ENCODE assay signal across 8 mouse cellular contexts in the genomic region with DNA sequence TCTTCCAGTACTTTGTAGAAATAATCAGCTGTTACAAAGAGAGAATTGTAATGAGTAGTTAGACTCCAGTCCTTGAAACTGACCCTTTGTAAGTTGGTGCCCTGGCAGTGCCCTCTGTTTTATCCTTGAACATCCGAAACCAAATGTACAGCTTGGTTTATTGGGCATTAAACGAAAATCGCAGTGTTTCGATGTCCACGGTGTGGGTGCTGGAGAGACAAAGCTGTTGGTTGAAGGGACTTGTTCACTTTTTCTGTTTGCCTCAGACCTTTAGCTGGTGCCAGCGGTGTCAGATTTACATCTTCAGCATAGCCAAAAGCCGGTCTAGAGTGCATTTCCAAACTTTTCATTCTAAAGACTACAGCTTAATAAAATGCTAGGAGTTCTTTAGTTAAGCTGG. TPM values are rescaled to one million over a fixed set of nuclear protein-coding genes. Genes with fewer than 3 reads are reported as not detected.
A peak's percentile ranks its signal among the peaks of the same experiment; 100 is the strongest.
DNase-seq lines count a peak whose midpoint lies in the region; ATAC-seq and TF ChIP-seq lines count a peak whose summit lies in the region.

No protein-coding gene starts in this region.

- WGBS in heart, postnatal 0 days = 13% methylated on average over 7 of the region's 7 CpGs
- WGBS in midbrain, embryonic 10.5 days = 25% methylated on average over 7 of the region's 7 CpGs

- DNase-seq in kidney, adult 18-20 months = peak; percentile 8
- no peak for DNase-seq in kidney, postnatal 10 days
- DNase-seq in heart, postnatal 0 days (ENCODE audit: low spot score) = peak; percentile 41
- DNase-seq in midbrain, embryonic 10.5 days (ENCODE audit: low spot score) = peak; percentile 16
- DNase-seq in urinary bladder, postnatal 25 days (ENCODE audit: low spot score) = no peak
- DNase-seq in thymus, postnatal 14 days = no peak
- DNase-seq in thymus, postnatal 36 days = no peak

- peaks cover 3% of the 10 kb centered on the region for H3K4me1 ChIP-seq in brown adipose tissue, adult 24 weeks (ENCODE audit: control insufficient read depth, insufficient read depth, insufficient read length, low read length)
- H3K4me1 ChIP-seq in heart, postnatal 0 days (ENCODE audit: control insufficient read depth, insufficient read depth) = 0 out of 2 replicates have a peak, but pooled peaks cover 3% of the 10 kb centered on the region
- peaks cover 55% of the 10 kb centered on the region for H3K4me1 ChIP-seq in midbrain, embryonic 10.5 days

- no peaks in the 10 kb centered on the region for H3K27me3 ChIP-seq in heart, postnatal 0 days (ENCODE audit: control insufficient read depth, insufficient read depth, low read length)
- no peaks in the 10 kb centered on the region for H3K27me3 ChIP-seq in midbrain, embryonic 10.5 days (ENCODE audit: low read depth, poor library complexity, severe bottlenecking)

- no peak for ATAC-seq in heart, postnatal 0 days (ENCODE audit: insufficient read depth, low read depth)

- no peaks in the 10 kb centered on the region for H3K9me3 ChIP-seq in heart, postnatal 0 days (replicated peaks; ENCODE audit: control insufficient read depth, low read length)
- no peaks in the 10 kb centered on the region for H3K9me3 ChIP-seq in midbrain, embryonic 10.5 days (replicated peaks)

- no peaks in the 10 kb centered on the region for H3K36me3 ChIP-seq in heart, postnatal 0 days (replicated peaks; ENCODE audit: control insufficient read depth, insufficient read depth, low read length)
- no peaks in the 10 kb centered on the region for H3K36me3 ChIP-seq in midbrain, embryonic 10.5 days

- H3K27ac ChIP-seq in brown adipose tissue, adult 24 weeks (replicated peaks; ENCODE audit: low read depth, low read length) = peak overlapping the region; percentile 68
- peak overlapping the region; percentile 96 for H3K27ac ChIP-seq in heart, postnatal 0 days (ENCODE audit: low read depth)
- H3K27ac ChIP-seq in midbrain, embryonic 10.5 days (replicated peaks) = no peak overlapping the region

- peak overlapping the region; percentile 61 for H3K4me3 ChIP-seq in brown adipose tissue, adult 24 weeks (ENCODE audit: insufficient read depth, low read depth, low read length)
- peak overlapping the region; percentile 81 for H3K4me3 ChIP-seq in heart, postnatal 0 days (ENCODE audit: low read depth, low read length)
- peak overlapping the region; percentile 80 for H3K4me3 ChIP-seq in midbrain, embryonic 10.5 days

- TF ChIP-seq EP300 in heart, postnatal 0 days (IDR thresholded peaks at IDR 0.05; ENCODE audit: low read depth) = no peak

- TF ChIP-seq CTCF in heart, postnatal 0 days (IDR thresholded peaks at IDR 0.05; ENCODE audit: low read depth) = no peak

- H3K9ac ChIP-seq in heart, postnatal 0 days (replicated peaks; ENCODE audit: low read depth, low read length) = peak overlapping the region; percentile 88

- peak overlapping the region; percentile 72 for H3K4me2 ChIP-seq in heart, postnatal 0 days (ENCODE audit: low read depth, low read length)

RNA-seq across cellular contexts. Expression of gene Homer1, which starts 6.2 kb away (rescaled TPM):
- polyA plus RNA-seq in brown adipose tissue, adult 24 weeks (2012; ENCODE audit: insufficient read depth, insufficient read length, missing spikeins) = 11.8 and 13.8 TPM in 2 replicates
- 71.9 and 84.9 TPM in 2 replicates for total RNA-seq in heart, postnatal 0 days (2014; rRNA removed; ENCODE audit: low replicate concordance)
- 13.3 and 14.8 TPM in 2 replicates for polyA plus RNA-seq in heart, postnatal 0 days (2015; fragmentation: Nextera tagmentation; extraction: Ambion mirVana)
- 7.4 and 7.8 TPM in 2 replicates for polyA plus RNA-seq in midbrain, embryonic 10.5 days (2016; fragmentation: Nextera tagmentation; extraction: Ambion mirVana)

Comparison
In these comparisons a context has a peak if more than half of its experiments do, and no peak if none do; other contexts are left out.
1. DNase-seq: peak in kidney, adult 18-20 months (single experiment), heart, postnatal 0 days (single experiment) and midbrain, embryonic 10.5 days (single experiment); none in kidney, postnatal 10 days (single experiment), urinary bladder, postnatal 25 days (single experiment), thymus, postnatal 14 days (single experiment) and thymus, postnatal 36 days (0 of 2).
2. Peak in every context shown above with its lines, with median percentiles within 50 percentile points of each other: H3K4me3 ChIP-seq.